In genomic region chr3:116905898-116906297, GRCm38 (mm10) we compare ENCODE assay signal across 9 mouse cellular contexts. TPM values are rescaled to one million over a fixed set of nuclear protein-coding genes. Genes with fewer than 3 reads are reported as not detected.
A peak's percentile ranks its signal among the peaks of the same experiment; 100 is the strongest.
DNase-seq lines count a peak whose midpoint lies in the region; ATAC-seq and TF ChIP-seq lines count a peak whose summit lies in the region.
"Had no signal": no experiment of that assay in that cellular context is flagged by ENCODE, and none has a peak within 500 bp of the region (broad histone marks: within the 10 kb centered on the region; RNA-seq: fewer than 3 reads in every experiment).

No protein-coding gene starts in this region.

- no peak for ATAC-seq in megakaryocyte, adult 5-6 weeks (ENCODE audit: poor library complexity, severe bottlenecking)

- intact Hi-C loops in heart, adult 2 months (cut with DNase I) = loop anchor here (2.0 kb wide), 4 partner anchors 13 to 533 kb away; no protein-coding TSS in a partner anchor

- no peaks in the 10 kb centered on the region for H3K79me2 ChIP-seq in heart, adult 2 months (replicated peaks; ENCODE audit: control insufficient read depth, insufficient read depth, low read length)

- no peaks in the 10 kb centered on the region; the same call in 1 of the 2 replicates for H3K4me1 ChIP-seq in heart, adult 2 months (ENCODE audit: control insufficient read depth, insufficient read depth, low read length)
- H3K4me1 ChIP-seq: lung, embryonic 15.5 days had no signal

- DNase-seq in cerebellum, postnatal 25 days = peak; percentile 14 to 20
- DNase-seq in cerebellum, adult 8-10 months = no peak
- peak; percentile 22 for DNase-seq in NIH3T3 (ENCODE audit: low read depth)
- peak; percentile 59 to 65 for DNase-seq in heart, adult 2 months
- DNase-seq in left cerebral cortex, adult 9 months (ENCODE audit: low spot score in 2 of 2) = peak; percentile 22 to 76
- DNase-seq in kidney, adult 9 months = no peak
- DNase-seq in cerebellum, postnatal 4 days (ENCODE audit: low spot score in 2 of 2) = no peak

- no peak for TF ChIP-seq POLR2A in heart, adult 2 months (IDR thresholded peaks at IDR 0.05; ENCODE audit: insufficient read depth, low read depth, low read length)

- H3K36me3 ChIP-seq in heart, adult 2 months (ENCODE audit: control insufficient read depth, insufficient read depth, low read length) = no peaks in the 10 kb centered on the region
- H3K36me3 ChIP-seq: lung, embryonic 15.5 days had no signal

- peak overlapping the region; percentile 78 for H3K27ac ChIP-seq in heart, adult 2 months
- H3K27ac ChIP-seq: lung, embryonic 15.5 days had no signal

- WGBS in heart, adult 2 months = 58% methylated on average over 16 of the region's 16 CpGs

- 0 out of 2 replicates have a peak, but pooled peaks have one; percentile 40 for TF ChIP-seq EP300 in heart, adult 2 months (IDR thresholded peaks at IDR 0.05; ENCODE audit: insufficient read depth, low read depth, low read length)

- no peak overlapping the region for H3K9ac ChIP-seq in heart, adult 2 months (ENCODE audit: low read depth, low read length)
- H3K9ac ChIP-seq: lung, embryonic 15.5 days had no signal

- H3K27me3 ChIP-seq in heart, adult 2 months (ENCODE audit: control insufficient read depth, insufficient read depth, low read length) = no peaks in the 10 kb centered on the region
- H3K27me3 ChIP-seq: lung, embryonic 15.5 days had no signal

- TF ChIP-seq CTCF in heart, adult 2 months (IDR thresholded peaks at IDR 0.05) = no peak

- H3K4me3 ChIP-seq in heart, adult 2 months = peak overlapping the region; percentile 3; the same call in 1 of the 2 replicates
- H3K4me3 ChIP-seq: lung, embryonic 15.5 days had no signal

RNA-seq across cellular contexts. Expression of gene Frrs1, which starts 46.6 kb away (rescaled TPM):
- total RNA-seq in heart, adult 2 months (2021) = 1 to 10 TPM; 2.4 to 3.2 TPM
- 3.6 TPM in 2 replicates for polyA plus RNA-seq in heart, adult 2 months (2012; rRNA removed)
- 54.3 and 54.9 TPM in 2 replicates for total RNA-seq in megakaryocyte, adult 5-6 weeks (2015)
- total RNA-seq in megakaryocyte, adult 5-6 weeks (2017) = 37.9 and 38.4 TPM in 2 replicates

Comparison
In these comparisons a context has a peak if more than half of its experiments do, and no peak if none do; other contexts are left out.
1. DNase-seq: peak in cerebellum, postnatal 25 days (2 of 2), NIH3T3 (single experiment), heart, adult 2 months (2 of 2) and left cerebral cortex, adult 9 months (2 of 2); none in cerebellum, adult 8-10 months (single experiment), kidney, adult 9 months (single experiment) and cerebellum, postnatal 4 days (0 of 2).
2. RNA of gene Frrs1, which starts 46.6 kb away (total RNA-seq): 37.9 to 54.9 TPM in megakaryocyte, adult 5-6 weeks; 2.4 to 3.2 TPM in heart, adult 2 months; every median in the first group is over 4 times any median in the second.